Mouse (Mus musculus) heart, adult 2 months (tissue): ENCODE data around the gene Doc2b. TPM values are rescaled to one million over a fixed set of nuclear protein-coding genes. Genes with fewer than 3 reads are reported as not detected.

Experiments
- DNase-seq, 2 experiments: peaks; one replicate each; pipeline ENCODE4 v3.0.0; 2021
- H3K27ac ChIP-seq: fragments of 200-600 bp; 2 replicates; pipeline ENCODE4 v1.8.1; 2022
- H3K27me3 ChIP-seq: fragments of 200-500 bp; 2 replicates; pipeline ENCODE4 v1.6.1; 2012; ENCODE audit warnings: mild to moderate bottlenecking, low read length, inconsistent platforms, mixed read lengths; ENCODE audit not compliant: control insufficient read depth, insufficient read depth
- H3K36me3 ChIP-seq: fragments of 200-500 bp; 2 replicates; pipeline ENCODE4 v1.6.1; 2012; ENCODE audit warnings: low read length, inconsistent platforms; ENCODE audit not compliant: control insufficient read depth, insufficient read depth
- H3K4me1 ChIP-seq: fragments of 200-500 bp; 2 replicates; pipeline ENCODE4 v1.6.1; 2011; ENCODE audit warnings: low read length; ENCODE audit not compliant: control insufficient read depth, insufficient read depth
- H3K4me3 ChIP-seq: fragments of 200-600 bp; 2 replicates; pipeline ENCODE4 v1.8.1; 2022
- H3K79me2 ChIP-seq: fragments of 200-500 bp; replicated peaks from 2 replicates; pipeline ENCODE4 v1.6.1; 2012; ENCODE audit warnings: mild to moderate bottlenecking, inconsistent platforms, low read length, moderate library complexity, mixed read lengths; ENCODE audit not compliant: control insufficient read depth, insufficient read depth
- H3K9ac ChIP-seq: fragments of 200-500 bp; 2 replicates; pipeline ENCODE4 v1.6.1; 2012; ENCODE audit warnings: low read depth, mild to moderate bottlenecking, control low read depth, inconsistent platforms, low read length, mixed read lengths
- CTCF ChIP-seq: fragments of 200-600 bp; IDR thresholded peaks from 2 replicates; pipeline ENCODE4 v1.8.1; 2022; ENCODE audit warnings: antibody characterized with exemption, mild to moderate bottlenecking, moderate library complexity
- EP300 ChIP-seq: fragments of 200-500 bp; IDR thresholded peaks from 2 replicates; pipeline ENCODE4 v1.6.1; 2011; ENCODE audit warnings: low read depth, low read length, control low read depth; ENCODE audit not compliant: insufficient read depth
- POLR2A ChIP-seq: fragments of 200-500 bp; IDR thresholded peaks from 2 replicates; pipeline ENCODE4 v1.6.1; 2011; ENCODE audit warnings: mild to moderate bottlenecking, low read depth, low read length, control low read depth; ENCODE audit not compliant: insufficient read depth
- WGBS: fragments of 180-500 bp; shearing (Covaris S2); methylation state at CpG from one replicate; pipeline ENCODE4 v1.1.7; 2018; 5-methylcytosine and 5-hydroxymethylcytosine counted together
- intact Hi-C: fragments of 180-260 bp; cut with DNase I; formaldehyde crosslinking; loops from one replicate; pipeline ENCODE4 v1.15.1; 2025
- polyA plus RNA-seq: library from polyadenylated mRNA; depleted of rRNA; stranded (reverse); fragments of >200 nt; gene quantifications from 2 replicates; pipeline ENCODE4 v1.2.3, GENCODE M21; 2012
- total RNA-seq, 2 experiments: library from RNA; stranded (reverse); gene quantifications; 2 replicates each; pipeline ENCODE4 v1.2.3; 2021

Doc2b gene
- total and polyA plus RNA-seq, 3 experiments = 0.14 to 0.61 (median 0.52) TPM

- peaks cover 7% of the 10 kb centered on the region for H3K4me1 ChIP-seq
- 46% methylated on average over 8 of the region's 8 CpGs for WGBS
- H3K9ac ChIP-seq = no peak overlapping the region
- intact Hi-C loops = no loop called here
- peaks cover 10% of the 10 kb centered on the region for H3K79me2 ChIP-seq
- H3K27ac ChIP-seq = no peak overlapping the region
- no peak for TF ChIP-seq CTCF
- TF ChIP-seq POLR2A = no peak
- DNase-seq = no peak
- H3K4me3 ChIP-seq = no peak overlapping the region
- peaks cover 73% of the 10 kb centered on the region for H3K36me3 ChIP-seq
- H3K27me3 ChIP-seq = no peaks in the 10 kb centered on the region
These were observed 39.2 kb downstream of the Doc2b start for GRCm38 (mm10) chr11:75756687-75757086.

GRCm38 (mm10) chr11:75751082-75751481 is 44.8 kb downstream of the Doc2b start:
- no peak for DNase-seq
- Histone ChIP-seq H3K27ac (no peak overlapping the region), H3K36me3 (peaks cover 76% of the 10 kb centered on the region), H3K9ac (no peak overlapping the region), H3K4me1 (peaks cover 26% of the 10 kb centered on the region), H3K27me3 (no peaks in the 10 kb centered on the region), H3K4me3 (no peak overlapping the region), H3K79me2 (peaks cover 15% of the 10 kb centered on the region)
- WGBS = 37% methylated on average over 4 of the region's 4 CpGs
- intact Hi-C loops = no loop called here
- TF ChIP-seq EP300 = no peak
- TF ChIP-seq CTCF = peak; percentile 59

- H3K27ac ChIP-seq = no peak overlapping the region
- peaks cover 15% of the 10 kb centered on the region for H3K79me2 ChIP-seq
- DNase-seq = no peak
- no peak overlapping the region for H3K9ac ChIP-seq
- no peaks in the 10 kb centered on the region for H3K27me3 ChIP-seq
- TF ChIP-seq CTCF = peak; percentile 33
- TF ChIP-seq POLR2A = no peak
- TF ChIP-seq EP300 = no peak
- peaks cover 26% of the 10 kb centered on the region for H3K4me1 ChIP-seq
- WGBS = 18% methylated on average over 1 of the region's 1 CpGs
- peaks cover 77% of the 10 kb centered on the region for H3K36me3 ChIP-seq
- intact Hi-C loops = no loop called here
- no peak overlapping the region; the same call in 1 of the 2 replicates for H3K4me3 ChIP-seq
These were observed 45.3 kb downstream of the Doc2b start for GRCm38 (mm10) chr11:75750537-75750936.

- H3K4me3 ChIP-seq = no peak overlapping the region
- DNase-seq = no peak
- H3K79me2 ChIP-seq = peaks cover 17% of the 10 kb centered on the region
- H3K36me3 ChIP-seq = peaks cover 59% of the 10 kb centered on the region
- no peak overlapping the region for H3K9ac ChIP-seq
- 81% methylated on average over 3 of the region's 3 CpGs for WGBS
- TF ChIP-seq CTCF (no peak), POLR2A (no peak), EP300 (no peak)
- H3K27me3 ChIP-seq = no peaks in the 10 kb centered on the region
- H3K27ac ChIP-seq = no peak overlapping the region
- intact Hi-C loops = no loop called here
- H3K4me1 ChIP-seq = peaks cover 24% of the 10 kb centered on the region
These were observed 51.1 kb downstream of the Doc2b start for GRCm38 (mm10) chr11:75744761-75745160.

- Histone ChIP-seq H3K27ac (no peak overlapping the region), H3K4me1 (peaks cover 28% of the 10 kb centered on the region), H3K9ac (no peak overlapping the region), H3K4me3 (no peak overlapping the region), H3K36me3 (peaks cover 56% of the 10 kb centered on the region), H3K27me3 (no peaks in the 10 kb centered on the region), H3K79me2 (peaks cover 22% of the 10 kb centered on the region)
- WGBS = 32% methylated on average over 3 of the region's 3 CpGs
- intact Hi-C loops = no loop called here
- TF ChIP-seq POLR2A = no peak
- no peak for TF ChIP-seq EP300
- TF ChIP-seq CTCF = no peak
- DNase-seq = no peak
These were observed 54.2 kb downstream of the Doc2b start for GRCm38 (mm10) chr11:75741615-75742014.

- peaks cover 56% of the 10 kb centered on the region for H3K36me3 ChIP-seq
- H3K4me1 ChIP-seq = peaks cover 27% of the 10 kb centered on the region
- no peaks in the 10 kb centered on the region for H3K27me3 ChIP-seq
- H3K79me2 ChIP-seq = peaks cover 24% of the 10 kb centered on the region
- DNase-seq = no peak
- intact Hi-C loops = no loop called here
- H3K4me3 ChIP-seq = no peak overlapping the region
- H3K9ac ChIP-seq = no peak overlapping the region
- TF ChIP-seq EP300 (no peak), CTCF (no peak), POLR2A (no peak)
- no peak overlapping the region for H3K27ac ChIP-seq
- whole genome bisulfite sequencing = 28% methylated on average over 3 of the region's 3 CpGs
These were observed 55.6 kb downstream of the Doc2b start for GRCm38 (mm10) chr11:75740204-75740603.

GRCm38 (mm10) chr11:75738477-75738821 is 57.4 kb downstream of the Doc2b start:
- H3K4me1 ChIP-seq = peaks cover 28% of the 10 kb centered on the region
- intact Hi-C loops = no loop called here
- peaks cover 28% of the 10 kb centered on the region for H3K79me2 ChIP-seq
- WGBS = 80% methylated on average over 7 of the region's 7 CpGs
- no peak overlapping the region for H3K9ac ChIP-seq
- TF ChIP-seq CTCF (no peak), EP300 (no peak), POLR2A (no peak)
- no peak overlapping the region for H3K27ac ChIP-seq
- H3K4me3 ChIP-seq = no peak overlapping the region
- H3K36me3 ChIP-seq = peaks cover 69% of the 10 kb centered on the region
- no peaks in the 10 kb centered on the region for H3K27me3 ChIP-seq
- DNase-seq = no peak
